Mouse (Mus musculus): ENCODE measurements around the gene Ttc28.

Ttc28 gene

DNA sequence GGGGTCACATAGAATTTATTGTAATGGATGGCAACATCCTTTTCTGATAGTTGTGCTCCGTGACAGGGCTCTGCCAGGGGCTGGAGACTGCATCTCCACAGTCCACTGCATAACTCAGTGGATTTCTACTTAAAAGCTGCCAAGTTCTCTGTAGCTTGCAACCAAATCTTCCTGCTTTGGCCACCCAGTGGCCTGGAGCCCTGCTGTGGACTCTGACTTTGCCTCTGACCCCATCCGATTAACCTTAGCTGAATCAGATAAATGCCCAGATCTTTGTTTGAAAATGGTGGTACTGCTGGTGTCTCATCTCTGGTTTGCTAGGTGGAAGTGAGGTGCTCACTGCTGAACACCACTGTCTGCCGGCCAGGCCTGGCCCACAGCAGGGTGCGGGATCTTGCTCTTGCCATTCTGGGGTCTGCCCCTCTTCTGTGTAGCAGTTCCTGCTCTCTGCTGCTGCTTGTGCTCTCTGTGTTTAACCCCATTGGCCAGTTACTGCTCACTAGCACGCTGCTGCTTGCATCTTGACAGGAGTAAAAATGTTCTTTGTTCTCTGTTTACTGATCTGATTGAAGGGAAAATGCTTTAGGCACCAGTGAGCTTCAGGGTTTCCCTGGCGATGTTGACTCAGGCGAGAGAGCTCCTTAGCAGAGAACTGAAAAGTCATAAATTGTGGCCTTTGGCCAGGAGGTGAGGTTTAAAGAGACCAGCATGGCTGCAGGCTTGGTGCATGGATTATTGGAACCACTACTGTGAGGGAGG, 219.1 kb downstream of the Ttc28 start:
- DNase-seq (ENCODE audit: low spot score): peak; percentile 68

DNA sequence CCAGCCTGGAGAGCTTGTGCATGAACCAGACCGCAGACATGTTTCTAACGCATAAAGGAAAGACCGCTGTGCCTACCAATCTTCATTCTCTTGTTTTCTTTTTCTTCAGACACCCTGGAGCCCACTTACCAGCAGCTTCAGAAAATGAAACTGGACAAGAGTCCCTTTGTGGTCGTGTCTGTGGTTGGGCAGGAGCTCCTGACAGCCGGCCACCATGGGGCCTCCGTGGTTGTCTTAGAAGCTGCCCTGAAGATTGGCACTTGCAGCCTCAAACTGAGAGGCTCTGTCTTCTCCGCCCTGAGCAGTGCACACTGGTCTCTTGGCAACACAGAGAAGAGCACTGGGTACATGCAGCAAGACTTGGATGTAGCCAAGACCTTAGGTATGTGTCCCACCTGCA, 221.0 kb downstream of the Ttc28 start:
- DNase-seq (ENCODE audit: low spot score): no peak

DNA sequence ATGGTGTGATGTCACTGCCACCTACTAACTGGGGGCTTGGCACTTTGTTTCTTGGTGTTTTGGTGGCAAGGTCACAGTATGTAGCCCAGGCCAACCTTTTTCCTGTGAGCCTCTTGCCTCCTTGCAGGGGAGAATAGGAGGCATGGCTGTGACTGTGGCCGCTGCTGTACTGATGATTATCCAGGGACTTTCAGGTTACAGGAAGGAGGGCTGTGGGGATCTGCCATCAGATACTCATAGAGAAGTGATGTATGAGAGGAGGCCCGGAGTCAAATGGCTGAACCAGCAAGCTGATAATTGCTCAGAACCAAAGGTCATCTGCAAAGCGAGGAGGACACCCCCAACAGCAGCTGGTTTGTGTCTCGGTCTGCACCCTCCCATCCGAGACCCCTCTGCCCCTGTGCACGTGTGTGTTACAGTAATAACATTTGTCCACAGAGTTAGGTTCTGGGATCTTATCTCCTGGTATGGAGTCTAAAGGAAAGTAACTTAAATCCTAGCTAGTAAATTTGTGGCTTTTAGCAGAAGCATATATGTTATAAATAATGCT, 221.9 kb downstream of the Ttc28 start:
- DNase-seq (ENCODE audit: low spot score): peak; percentile 35

DNA sequence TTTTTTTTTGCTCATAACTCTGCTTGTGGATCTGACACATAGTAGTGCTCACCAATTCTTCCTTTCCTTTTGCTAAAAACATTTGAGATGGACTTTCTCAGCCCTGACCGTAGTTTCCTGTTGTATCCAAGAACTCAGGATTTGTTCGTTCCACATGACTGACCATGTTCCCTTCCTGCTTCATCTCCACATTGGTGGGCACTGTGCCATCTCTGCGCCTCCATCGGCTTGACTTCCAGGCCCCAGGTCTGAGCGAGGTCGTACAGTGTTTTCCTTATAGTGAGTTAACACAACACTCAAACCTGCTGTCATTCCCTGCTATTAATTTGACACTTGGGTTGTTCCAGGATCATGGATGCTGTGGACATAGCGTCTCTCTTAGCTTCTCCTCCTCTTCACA, 225.2 kb downstream of the Ttc28 start:
- DNase-seq (ENCODE audit: low spot score): no peak

DNA sequence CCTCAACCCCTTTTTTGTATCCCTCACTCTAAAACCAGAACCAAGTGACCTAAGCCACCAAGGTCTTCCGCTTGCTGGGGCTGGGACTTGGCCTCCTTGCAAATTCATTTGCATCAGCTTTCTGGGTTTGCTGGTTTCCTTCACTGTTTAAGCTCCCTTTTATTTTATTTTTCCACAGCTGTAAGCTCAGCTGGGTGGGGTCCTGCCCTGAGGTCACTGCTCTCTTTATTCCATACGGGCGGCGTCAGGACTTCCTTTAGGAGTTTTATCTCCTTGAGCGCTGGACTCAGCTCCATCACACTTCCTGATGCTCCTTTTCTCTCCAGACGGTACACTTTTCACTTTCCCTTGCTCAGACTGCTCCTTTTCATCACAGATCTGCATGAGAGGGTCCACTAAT, 231.8 kb downstream of the Ttc28 start:
- DNase-seq (ENCODE audit: low spot score): no peak

DNA sequence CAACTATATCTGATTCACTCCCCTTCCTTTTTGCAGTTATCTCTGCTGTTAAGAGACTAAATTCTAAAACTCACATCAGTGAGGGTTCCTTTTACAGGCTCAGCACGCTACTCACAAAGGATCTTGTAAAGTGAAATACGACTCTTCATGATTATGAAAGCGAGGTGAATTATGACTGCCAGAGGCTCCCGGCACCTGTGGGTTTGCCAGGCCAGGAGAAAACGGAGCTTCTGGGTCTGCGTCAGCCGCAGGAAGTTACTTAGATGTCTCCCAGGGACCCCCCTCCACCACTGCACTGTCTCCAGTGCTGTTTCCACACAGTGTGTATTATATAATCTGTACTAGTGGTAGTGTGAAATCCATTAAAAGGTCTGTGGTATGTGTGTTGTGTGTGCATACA, 233.6 kb downstream of the Ttc28 start:
- DNase-seq (ENCODE audit: low spot score): no peak

DNA sequence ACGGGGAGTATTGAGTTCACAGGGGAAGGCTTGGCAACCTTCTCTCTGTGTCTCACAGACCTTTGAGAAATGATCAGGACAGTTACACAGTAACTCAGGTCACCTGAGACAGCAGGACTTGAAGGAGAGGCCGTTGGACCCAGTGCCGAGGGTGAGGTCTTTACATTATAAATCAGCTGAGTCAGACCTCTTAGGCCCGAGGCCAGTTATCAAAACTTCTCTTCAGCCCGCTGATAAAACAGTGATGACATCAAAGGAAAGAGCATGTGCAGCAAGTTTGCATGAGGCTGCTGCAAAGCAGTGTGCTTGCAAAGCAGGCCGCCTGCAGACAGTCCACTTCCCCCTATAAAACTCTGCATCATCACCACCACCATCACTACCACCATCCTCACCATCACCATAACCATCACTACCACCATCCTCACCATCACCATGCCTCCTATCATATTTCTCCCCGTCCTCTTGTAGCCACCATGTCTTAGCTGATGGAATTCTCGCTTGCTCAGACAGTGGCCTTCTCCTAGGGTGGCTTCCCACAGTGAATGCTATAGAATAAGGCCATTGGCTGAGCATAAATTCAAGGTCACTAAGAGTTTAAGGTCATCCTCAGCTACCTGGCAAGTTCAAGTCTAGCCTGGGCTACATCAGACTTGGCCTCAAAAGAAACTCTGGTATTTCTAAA, 234.2 kb downstream of the Ttc28 start:
- DNase-seq (ENCODE audit: low spot score): no peak

DNA sequence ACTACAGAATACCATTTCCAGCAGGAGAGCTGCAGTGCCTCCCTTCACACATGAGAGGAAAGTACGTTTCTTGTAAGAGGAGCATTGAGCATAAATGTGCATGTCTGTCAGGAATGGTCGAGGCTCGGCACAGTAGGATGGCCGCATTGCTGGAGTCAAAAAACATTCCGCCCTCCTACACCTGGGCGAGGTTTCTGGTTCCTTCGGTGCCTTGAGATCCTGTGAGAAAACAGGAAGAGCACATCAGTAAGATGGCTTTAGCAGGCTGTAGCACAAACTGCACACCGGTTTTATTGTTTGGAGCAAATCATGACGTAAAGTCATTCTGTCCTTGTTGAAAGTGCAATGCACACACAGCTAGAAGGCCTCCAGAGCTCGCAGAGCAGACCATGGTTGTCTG, 235.0 kb downstream of the Ttc28 start:
- no peak for DNase-seq (ENCODE audit: low spot score)

DNA sequence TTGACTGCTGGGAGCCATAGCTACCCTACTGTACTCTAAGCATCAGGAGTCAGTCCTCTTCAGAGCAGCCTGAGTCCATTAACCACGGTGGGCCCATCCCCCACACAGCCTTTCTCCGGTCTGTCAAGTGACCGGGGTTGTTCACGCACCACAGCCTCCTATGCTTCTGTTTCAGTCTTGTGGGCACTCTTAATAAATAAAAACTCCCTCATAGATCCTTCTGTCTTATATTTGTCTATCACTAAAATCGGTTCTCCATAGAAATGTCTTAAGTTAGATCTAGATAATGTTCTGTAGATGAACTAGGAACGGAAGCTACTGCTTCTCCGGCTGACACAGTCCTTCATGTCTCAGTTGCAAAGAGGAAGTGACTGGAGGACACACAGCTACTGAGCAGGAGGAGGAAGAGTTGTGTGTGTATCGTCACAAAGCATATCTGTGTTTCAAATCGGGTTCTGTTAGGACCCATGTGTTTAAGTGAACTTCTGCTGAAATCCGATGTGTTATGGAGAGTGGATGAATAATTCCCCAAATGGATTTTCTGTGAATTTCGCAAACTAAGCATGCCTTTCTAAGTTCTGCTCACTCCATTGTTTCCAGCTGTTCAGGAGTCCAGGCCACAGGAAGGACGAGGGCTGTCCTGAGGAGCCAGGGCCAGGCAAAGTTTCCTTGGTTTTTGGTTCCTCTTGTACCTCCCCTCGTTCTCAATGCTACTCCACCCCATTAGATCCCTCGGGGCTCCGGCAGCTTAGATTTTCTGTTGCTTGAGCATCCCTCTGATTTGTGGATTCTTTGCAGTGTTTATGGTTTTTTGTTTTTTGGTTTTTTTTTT, 236.1 kb downstream of the Ttc28 start:
- DNase-seq (ENCODE audit: low spot score): peak; percentile 67

DNA sequence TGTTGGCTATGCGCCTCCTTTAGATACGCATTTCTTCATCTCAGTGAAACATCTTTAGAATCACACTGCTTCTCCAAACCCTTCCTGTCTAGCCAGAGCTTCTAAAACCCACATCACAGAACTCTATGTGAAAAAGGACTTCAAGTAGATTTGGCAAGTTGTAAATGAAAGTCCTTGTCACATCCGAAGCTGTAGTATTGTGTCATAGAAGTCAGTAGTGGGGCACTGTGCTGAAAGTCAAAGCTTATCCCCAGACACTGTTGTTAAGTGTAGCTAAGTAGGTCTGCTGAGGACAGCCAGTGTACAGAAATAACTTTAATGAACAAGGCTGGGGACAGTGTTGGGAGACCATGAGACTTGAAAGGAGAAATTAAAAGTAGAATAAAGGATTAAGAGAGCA, 240.2 kb downstream of the Ttc28 start:
- DNase-seq (ENCODE audit: low spot score): no peak

DNA sequence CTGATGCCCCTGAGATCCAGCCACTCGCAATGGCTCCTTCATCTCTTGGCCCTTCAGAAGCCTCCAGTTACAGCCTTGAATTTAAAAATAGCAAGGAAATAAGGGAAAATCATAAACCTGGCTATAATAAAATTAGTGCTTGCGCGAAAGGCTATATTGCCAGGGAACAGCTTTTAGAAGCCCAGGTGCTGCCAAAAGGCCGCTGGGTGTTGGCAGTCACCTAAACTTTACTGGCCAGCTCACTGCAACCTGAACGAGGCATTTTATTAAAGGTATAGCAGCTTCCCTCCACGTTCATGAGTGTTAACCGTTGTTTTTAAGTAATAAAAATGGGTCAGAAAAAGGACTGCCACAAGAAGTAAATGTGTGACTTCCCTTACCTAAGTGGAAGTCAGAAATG, 240.7 kb downstream of the Ttc28 start:
- DNase-seq (ENCODE audit: low spot score): no peak

DNA sequence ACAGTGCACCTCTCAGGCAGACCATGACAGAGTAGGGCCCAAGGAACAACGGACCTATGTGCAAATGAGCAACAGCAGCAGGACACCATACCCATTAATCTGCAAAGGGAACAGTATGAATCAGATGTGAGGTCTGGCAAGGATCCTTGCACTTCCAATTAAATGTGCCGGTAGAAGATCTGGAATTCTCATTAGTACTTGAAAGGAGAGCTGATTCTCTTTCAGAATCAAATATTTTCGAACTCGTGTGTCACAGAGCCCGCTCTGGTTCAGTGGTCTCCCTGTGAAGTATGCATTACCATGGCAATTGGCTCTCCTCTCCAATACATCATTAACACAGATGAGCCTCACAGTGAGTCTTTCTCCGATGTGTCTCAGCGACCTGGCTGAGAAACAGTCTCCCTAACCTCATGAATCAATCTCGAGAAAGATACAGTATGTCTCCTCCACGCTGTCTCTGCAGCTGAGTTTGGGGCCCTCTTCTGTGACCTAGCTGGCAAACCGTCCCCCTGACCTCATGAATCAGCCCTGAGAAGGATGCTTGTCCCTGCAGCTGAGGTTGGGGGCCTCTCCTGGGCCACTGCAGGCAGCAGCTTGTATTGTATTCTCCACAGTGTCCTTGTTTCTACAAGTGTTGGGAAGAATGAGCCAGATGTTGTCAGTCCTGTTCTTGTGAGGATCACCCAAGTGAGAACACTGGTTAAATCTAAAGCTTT, 241.3 kb downstream of the Ttc28 start:
- DNase-seq (ENCODE audit: low spot score): no peak

DNA sequence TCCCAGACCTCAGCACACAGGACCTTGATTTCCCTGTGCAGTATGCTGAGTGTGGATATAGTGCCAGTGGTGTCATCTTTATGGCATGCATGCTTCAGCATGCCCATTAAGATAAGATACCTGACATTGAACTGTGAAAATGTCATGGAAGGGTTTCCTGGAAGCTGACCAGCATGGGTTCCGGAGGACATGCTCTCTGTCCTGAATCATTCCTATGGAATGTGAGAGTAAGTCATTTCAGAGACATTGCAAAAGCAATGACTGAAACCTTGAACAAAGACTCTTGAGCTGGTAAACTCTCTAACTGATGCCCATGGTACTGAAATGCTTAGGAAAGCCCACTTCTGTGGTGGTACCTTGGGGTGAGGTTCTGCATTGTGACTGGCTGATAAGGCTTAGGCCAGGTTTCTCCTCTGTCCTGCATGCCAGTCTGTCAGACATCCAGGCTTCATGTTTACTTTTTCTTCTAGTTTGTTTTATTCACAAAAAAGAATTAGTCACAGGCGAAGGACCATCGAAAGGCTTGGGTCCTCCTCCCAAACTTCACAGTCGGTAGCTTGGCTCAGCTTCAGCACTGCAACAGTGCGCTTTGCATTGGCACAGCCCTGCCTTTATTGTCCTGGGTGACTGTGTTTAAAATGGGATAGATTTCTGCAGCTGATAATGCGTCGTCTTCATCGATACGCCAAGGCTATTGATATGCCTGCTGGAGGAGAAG, 242.9 kb downstream of the Ttc28 start:
- no peak for DNase-seq (ENCODE audit: low spot score)

DNA sequence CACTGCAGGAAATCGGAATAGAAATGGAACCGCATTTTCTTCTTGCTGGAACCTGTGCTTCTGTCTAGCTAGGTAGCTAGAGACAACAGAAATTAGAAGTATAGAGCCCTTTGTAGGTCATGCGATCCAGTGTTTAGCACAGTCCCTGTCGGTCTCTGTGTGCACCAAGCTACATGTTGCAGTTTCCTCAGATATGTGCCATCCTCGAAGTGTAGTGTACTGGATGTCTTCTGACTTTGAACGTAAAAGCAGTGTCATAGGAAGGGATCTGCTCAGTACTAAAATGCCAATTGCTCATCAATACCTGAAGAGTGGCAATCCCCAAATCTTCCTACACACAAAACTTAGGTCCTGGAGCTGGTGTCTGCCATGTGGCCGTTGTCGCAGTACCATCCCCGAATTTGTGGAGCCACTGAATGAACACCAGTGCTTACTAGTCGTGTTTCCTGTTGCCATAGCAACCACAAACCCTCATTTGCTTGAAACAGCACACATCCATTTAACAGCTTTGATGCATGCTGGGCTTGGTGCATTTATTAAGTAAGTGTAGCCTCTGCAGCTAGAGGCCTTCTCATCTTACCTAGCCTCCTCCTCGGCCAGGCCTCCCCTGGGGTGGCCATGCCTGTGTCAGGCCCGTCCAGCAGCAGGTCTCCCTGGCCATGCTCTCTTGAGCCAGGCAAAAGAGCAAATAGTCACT, 243.6 kb downstream of the Ttc28 start:
- peak; percentile 67 for DNase-seq (ENCODE audit: low spot score)

DNA sequence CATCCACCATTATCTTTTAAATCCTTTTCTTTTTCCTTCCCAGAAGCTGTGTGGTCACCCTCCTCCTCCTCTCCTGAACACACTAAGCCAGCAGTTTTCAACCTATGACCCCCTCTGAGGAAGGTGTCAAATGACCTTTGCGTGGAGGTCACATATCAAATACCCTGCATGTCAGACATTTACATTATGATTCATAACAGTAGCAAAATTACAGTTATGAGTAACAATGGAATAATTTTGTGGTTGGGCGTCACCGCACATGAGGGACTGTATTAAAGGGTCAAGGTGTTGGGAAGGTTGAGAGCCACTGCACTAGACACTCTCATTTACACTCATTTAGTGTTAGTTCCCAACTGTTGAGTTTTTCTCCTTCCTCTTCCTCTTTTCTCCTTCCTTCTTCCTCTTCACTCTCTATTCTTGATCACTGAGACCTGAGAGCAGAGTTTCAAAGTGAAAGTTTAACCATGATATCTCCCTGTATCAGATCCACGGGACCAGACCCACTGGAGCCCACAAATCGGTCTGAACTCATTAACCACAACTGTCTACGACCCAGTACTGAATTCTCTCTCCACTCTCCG, 245.1 kb downstream of the Ttc28 start:
- DNase-seq (ENCODE audit: low spot score): no peak

DNA sequence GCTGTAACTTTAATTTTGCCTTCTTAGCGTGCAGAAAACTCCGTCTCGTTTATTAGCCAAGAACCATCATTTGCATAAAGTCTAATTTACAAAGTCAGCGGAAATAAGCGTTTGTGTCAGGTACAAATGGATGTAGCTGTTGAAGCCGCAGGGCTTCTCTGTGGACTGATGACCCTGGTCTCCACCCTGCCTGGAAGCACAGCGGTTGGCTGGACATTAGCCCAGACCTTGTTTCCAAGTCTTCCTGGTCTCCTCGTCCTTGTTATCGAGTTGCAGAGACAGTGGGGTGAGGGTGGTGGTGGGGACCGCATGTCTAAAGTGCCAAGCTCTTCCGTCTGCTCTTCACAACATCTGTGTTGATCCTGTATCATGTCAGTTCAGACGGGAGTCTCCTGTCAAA, 246.1 kb downstream of the Ttc28 start:
- DNase-seq (ENCODE audit: low spot score): no peak

DNA sequence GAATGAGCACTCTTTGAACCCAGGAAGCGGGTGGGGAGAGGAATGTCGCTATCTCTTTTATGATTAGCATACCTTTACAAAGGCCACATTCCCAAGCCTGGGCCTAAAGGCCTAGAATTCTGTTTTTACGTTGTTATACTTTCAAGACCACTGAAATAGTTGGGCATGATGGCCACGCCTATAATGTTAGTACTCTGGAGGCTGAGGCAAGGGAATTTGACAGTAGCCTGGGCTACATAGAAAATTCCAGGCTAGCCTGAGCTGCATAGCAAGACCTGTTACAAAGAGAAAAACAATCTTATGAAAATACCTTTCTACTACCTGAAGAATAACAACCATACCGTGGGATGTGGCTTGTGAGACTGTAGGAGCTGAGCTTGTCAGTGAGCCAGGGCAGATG, 248.2 kb downstream of the Ttc28 start:
- DNase-seq (ENCODE audit: low spot score): no peak

DNA sequence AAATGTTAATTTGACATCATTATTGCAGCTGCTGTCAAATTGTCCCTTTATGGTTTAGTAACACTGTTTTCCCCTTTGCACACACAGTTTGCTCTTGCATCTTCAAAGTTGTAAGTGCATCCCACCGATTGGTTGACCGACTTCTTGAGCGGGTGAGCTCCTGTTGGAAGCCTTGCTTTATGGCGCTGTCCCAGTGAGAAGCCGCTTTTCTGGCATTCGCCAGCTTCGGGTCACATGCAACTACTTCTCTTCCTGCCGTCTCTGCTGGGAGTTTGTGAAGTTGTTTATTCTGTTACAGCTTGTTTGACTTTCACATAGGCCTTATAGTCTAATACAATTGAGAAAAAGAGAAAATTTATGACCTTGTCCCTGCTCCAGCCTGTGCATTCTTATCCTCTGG, 250.5 kb downstream of the Ttc28 start:
- DNase-seq (ENCODE audit: low spot score): no peak

DNA sequence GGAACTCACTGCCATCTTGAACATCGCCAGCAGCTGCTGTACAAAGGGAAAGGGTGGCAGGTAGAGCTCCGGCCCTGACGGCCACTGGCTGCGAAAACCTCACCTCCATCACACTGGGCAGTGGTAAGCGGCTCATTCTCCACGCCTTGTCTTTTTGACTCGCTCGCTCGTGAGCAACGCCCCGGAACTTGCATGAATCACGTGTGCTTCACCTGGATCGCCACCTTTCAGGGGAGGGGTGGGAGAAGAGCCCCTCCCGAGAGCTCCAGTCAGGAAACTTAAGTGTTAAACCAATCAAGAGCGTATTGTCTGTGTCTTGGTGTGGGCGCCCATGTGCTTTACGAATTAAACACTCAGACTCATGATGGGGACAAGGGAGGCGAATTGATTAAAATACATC, 252.0 kb downstream of the Ttc28 start:
- DNase-seq (ENCODE audit: low spot score): no peak

DNA sequence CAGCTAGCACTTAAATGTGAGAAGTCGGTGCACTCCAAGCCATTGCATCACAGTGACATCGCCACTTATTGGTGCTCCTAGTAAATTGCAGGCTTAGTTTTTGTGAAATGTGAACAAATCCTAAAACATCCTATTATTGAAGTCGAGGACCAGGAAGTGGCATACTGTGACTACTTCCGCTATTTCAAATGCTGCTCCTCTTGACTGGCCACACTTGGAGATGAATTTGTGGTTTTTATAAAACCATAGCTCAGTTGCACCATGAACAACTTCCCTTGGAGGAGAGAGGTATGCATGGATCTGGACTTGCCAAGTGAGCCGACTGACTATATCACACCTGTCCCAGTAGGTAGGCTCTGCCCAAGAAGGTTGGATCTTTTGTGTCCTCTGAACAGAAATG, 253.5 kb downstream of the Ttc28 start:
- no peak for DNase-seq (ENCODE audit: low spot score)

Data from embryo, embryonic 10 days (tissue).